Mouse (Mus musculus) megakaryocyte-erythroid progenitor cell, adult 5 weeks (primary cell): ENCODE measurements around the gene Zfp969. TPM values are rescaled to one million over a fixed set of nuclear protein-coding genes. Genes with fewer than 3 reads are reported as not detected.

Source experiments
- polyA plus RNA-seq: library from polyadenylated mRNA; stranded (reverse); fragments of >175 nt; gene quantifications from 2 replicates; pipeline ENCODE4 v1.2.3, GENCODE M21; 2012

Zfp969 gene
- 0.07 TPM in 1 of 2 replicates, not detected in the other for polyA plus RNA-seq

GRCm38 (mm10) chr2:175703546-175703945 is at the start of gene Zfp969:
Gene Zfp969, minus strand, starts transcription at chr2:175703646.

GRCm38 (mm10) chr2:175741237-175741636 is 37.8 kb upstream of the Zfp969 start, which contains the start of gene Gm2007:
Gene Gm2007, plus strand, starts transcription at chr2:175741537.

GRCm38 (mm10) chr2:175643678-175644077 is 59.8 kb downstream of the Zfp969 start, which contains the start of gene Gm11007:
Gene Gm11007, plus strand, starts transcription at chr2:175643978.

Other genes starting within 250 kb of the Zfp969 start
- 0.26 and 0.73 TPM in 2 replicates for gene Zfp965, start 233.7 kb downstream of the Zfp969 start, polyA plus RNA-seq
- gene Gm11007, start 59.7 kb downstream of the Zfp969 start, polyA plus RNA-seq = not detected in 2 replicates
- gene Gm2007, start 37.9 kb upstream of the Zfp969 start, polyA plus RNA-seq = not detected in 2 replicates
- gene Gm14288, start 97.4 kb upstream of the Zfp969 start, polyA plus RNA-seq = not detected in 2 replicates
- 0.19 and 0.27 TPM in 2 replicates for gene Gm6710, start 165.6 kb upstream of the Zfp969 start, polyA plus RNA-seq
- 0.51 and 1.1 TPM in 2 replicates for gene Zfp966, start 227.5 kb upstream of the Zfp969 start, polyA plus RNA-seq